Mouse (Mus musculus): ENCODE measurements around the gene Olfr195.
"Not testable (repeated sequence)": the region's sequence is repeated elsewhere in the genome, so short reads cannot be mapped to it uniquely, and the experiment has no call there.

Gene Olfr195

GRCm38 (mm10) chr16:59146746-59147145 is at the start of gene Olfr195:
TSS of gene Olfr195 (plus strand) at chr16:59147046.
- no peak for DNase-seq (ENCODE audit: low spot score)

- no peak for DNase-seq (ENCODE audit: low spot score)
These were observed 41.5 kb upstream of the Olfr195 start for GRCm38 (mm10) chr16:59105312-59105711.

GRCm38 (mm10) chr16:59108522-59108921 is 38.3 kb upstream of the Olfr195 start:
- DNase-seq (ENCODE audit: low spot score) = not testable (repeated sequence)

GRCm38 (mm10) chr16:59111781-59112180 is 35.1 kb upstream of the Olfr195 start, which contains the start of gene Olfr193:
TSS of gene Olfr193 (minus strand) at chr16:59111881.
- no peak for DNase-seq (ENCODE audit: low spot score)

GRCm38 (mm10) chr16:59120969-59121368 is 25.9 kb upstream of the Olfr195 start, which contains the start of gene Olfr194:
TSS of gene Olfr194 (minus strand) at chr16:59121069.
- DNase-seq (ENCODE audit: low spot score) = no peak

GRCm38 (mm10) chr16:59130740-59131139 is 16.1 kb upstream of the Olfr195 start:
- no peak for DNase-seq (ENCODE audit: low spot score)

- no peak for DNase-seq (ENCODE audit: low spot score)
These were observed 5.7 kb upstream of the Olfr195 start for GRCm38 (mm10) chr16:59141105-59141504.

GRCm38 (mm10) chr16:59151996-59152395 is 5.2 kb downstream of the Olfr195 start:
- DNase-seq (ENCODE audit: low spot score) = no peak

- no peak for DNase-seq (ENCODE audit: low spot score)
These were observed 23.5 kb downstream of the Olfr195 start, which contains the start of gene Olfr196 for GRCm38 (mm10) chr16:59170354-59170753. TSS of gene Olfr196 (minus strand) at chr16:59170454.
